Mouse (Mus musculus) midbrain, embryonic 11.5 days (tissue): ENCODE results near the gene Atrn. TPM values are rescaled to one million over a fixed set of nuclear protein-coding genes. Genes with fewer than 3 reads are reported as not detected.

ENCODE experiments used
- ATAC-seq: fragments of 200-750 bp; cut with Nextera tagmentation; 2 replicates; pipeline ENCODE4 v1.8.0; 2017; ENCODE audit warnings: moderate TSS enrichment, moderate library complexity; ENCODE audit not compliant: low FRiP score
- DNase-seq: peaks from one replicate; pipeline ENCODE4 v3.0.0; 2015; ENCODE audit warnings: low spot score; ENCODE audit errors: missing footprints
- H3K27ac ChIP-seq: fragments of 300-500 bp; sonication (generic); 2 replicates; pipeline ENCODE4 v1.5.1; 2014; ENCODE audit warnings: low read depth, low read length
- H3K27me3 ChIP-seq: fragments of 300-500 bp; sonication (generic); 2 replicates; pipeline ENCODE4 v1.6.1; 2014; ENCODE audit warnings: mild to moderate bottlenecking, low read length, moderate library complexity, mixed read lengths; ENCODE audit not compliant: control insufficient read depth, insufficient read depth
- H3K36me3 ChIP-seq: fragments of 300-500 bp; sonication (generic); 2 replicates; pipeline ENCODE4 v1.6.1; 2014; ENCODE audit warnings: mild to moderate bottlenecking, low read length, moderate library complexity, mixed read lengths; ENCODE audit not compliant: control insufficient read depth, insufficient read depth
- H3K4me1 ChIP-seq: fragments of 300-500 bp; sonication (generic); 2 replicates; pipeline ENCODE4 v1.6.1; 2014; ENCODE audit warnings: low read length; ENCODE audit not compliant: control insufficient read depth, insufficient read depth
- H3K4me2 ChIP-seq: fragments of 300-500 bp; sonication (generic); 2 replicates; pipeline ENCODE4 v1.6.1; 2014; ENCODE audit warnings: mild to moderate bottlenecking, moderate library complexity
- H3K4me3 ChIP-seq: fragments of 300-500 bp; sonication (generic); 2 replicates; pipeline ENCODE4 v1.5.1; 2014; ENCODE audit warnings: low read depth, low read length
- H3K9ac ChIP-seq: fragments of 300-500 bp; sonication (generic); 2 replicates; pipeline ENCODE4 v1.6.1; 2014; ENCODE audit warnings: low read length
- H3K9me3 ChIP-seq: fragments of 300-500 bp; sonication (generic); 2 replicates; pipeline ENCODE4 v1.6.1; 2016; ENCODE audit warnings: low read length; ENCODE audit not compliant: control insufficient read depth
- WGBS: fragments of 180-500 bp; shearing (Covaris S2); extraction: QIAGEN DNeasy Blood & Tissue Kit; methylation state at CpG from one replicate; pipeline ENCODE4 v1.1.7; 2014; 5-methylcytosine and 5-hydroxymethylcytosine counted together
- polyA plus RNA-seq: library from polyadenylated mRNA; unstranded; fragments of >200 nt; fragmentation: Nextera tagmentation; extraction: Ambion mirVana; gene quantifications from 2 replicates; pipeline ENCODE4 v1.2.1, GENCODE M21; 2014

The Atrn gene
- polyA plus RNA-seq, 1 experiment from 2014 or later: 9.2 TPM

- ATAC-seq (peak; percentile 58; the same call in 1 of the 2 replicates), DNase-seq (peak; percentile 90)
- peaks cover 3% of the 10 kb centered on the region; the same call in 1 of the 2 replicates for H3K4me1 ChIP-seq
- peak overlapping the region; percentile 78 for H3K4me2 ChIP-seq
- H3K36me3 ChIP-seq: no peaks in the 10 kb centered on the region
- H3K27ac ChIP-seq: no peak overlapping the region
- H3K27me3 ChIP-seq: peaks cover 33% of the 10 kb centered on the region
- H3K9ac ChIP-seq: peak overlapping the region; percentile 36
- H3K9me3 ChIP-seq: no peaks in the 10 kb centered on the region
- 4% methylated on average over 108 of the region's 115 CpGs for WGBS
- H3K4me3 ChIP-seq: peak overlapping the region; percentile 42
Observed at GRCm38 (mm10) chr2:131040854-131041825, 134.8 kb downstream of the Atrn start.

DNA sequence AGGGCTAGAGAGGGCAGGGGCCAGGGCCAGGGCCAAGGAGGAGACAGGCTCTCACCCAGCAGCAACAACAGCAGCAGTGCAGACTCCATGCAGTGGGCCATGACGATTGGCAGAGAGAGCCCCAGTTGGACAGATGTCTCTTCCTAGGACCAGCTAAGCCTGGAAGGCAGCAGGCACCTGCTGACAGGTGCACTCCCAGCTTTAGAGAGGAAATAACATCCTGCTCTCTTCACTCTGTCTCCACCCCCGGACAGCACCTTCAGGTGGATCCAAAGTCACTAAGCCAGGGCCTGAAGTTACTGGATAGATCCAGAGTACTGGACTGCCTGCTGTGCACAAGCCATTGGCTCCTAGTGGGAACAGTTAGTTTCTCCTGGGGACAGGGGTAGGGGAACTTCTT, 136.7 kb downstream of the Atrn start, which contains the start of gene Gfra4:
TSS of gene Gfra4 (minus strand) at position 101 of the 400 bp plus-strand sequence.
- Histone ChIP-seq H3K27me3 (peaks cover 33% of the 10 kb centered on the region), H3K4me3 (no peak within 1 kb of the TSS), H3K9me3 (no peaks in the 10 kb centered on the region), H3K4me1 (peaks cover 3% of the 10 kb centered on the region; the same call in 1 of the 2 replicates), H3K36me3 (no peaks in the 10 kb centered on the region), H3K9ac (no peak within 1 kb of the TSS), H3K4me2 (no peak within 1 kb of the TSS), H3K27ac (no peak within 1 kb of the TSS)
- DNase-seq (no peak), ATAC-seq (no peak)
- 71% methylated on average over 2 of the region's 2 CpGs for WGBS

DNA sequence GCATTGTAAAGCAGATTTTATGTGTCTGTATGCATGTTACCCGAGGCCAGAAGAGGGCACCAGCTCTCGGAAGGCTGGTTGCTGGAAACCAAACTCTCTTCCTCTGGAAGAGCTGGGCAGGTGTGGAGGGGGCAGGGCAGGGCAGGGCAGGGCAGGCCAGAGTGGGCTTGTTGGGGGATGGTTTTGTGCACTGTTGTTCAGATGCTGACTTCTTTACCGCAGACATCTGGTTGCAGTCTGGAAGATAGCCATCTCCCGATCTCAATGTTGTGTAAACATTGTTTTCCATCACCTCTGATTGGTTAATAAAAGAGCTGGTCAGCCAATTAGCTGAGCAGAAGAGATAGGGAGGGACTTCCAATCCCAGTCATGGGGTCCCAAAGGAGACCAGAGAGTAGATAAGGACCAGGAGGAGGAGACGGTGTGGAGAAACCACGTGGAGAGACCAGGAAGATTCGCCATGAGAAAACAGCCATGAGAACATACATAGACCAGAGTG, 138.1 kb downstream of the Atrn start:
- no peak overlapping the region for H3K4me2 ChIP-seq
- WGBS: 12% methylated on average over 7 of the region's 7 CpGs
- no peak overlapping the region for H3K27ac ChIP-seq
- no peaks in the 10 kb centered on the region for H3K36me3 ChIP-seq
- H3K4me1 ChIP-seq: peaks cover 3% of the 10 kb centered on the region; the same call in 1 of the 2 replicates
- H3K9ac ChIP-seq: no peak overlapping the region
- DNase-seq (no peak), ATAC-seq (no peak)
- peaks cover 33% of the 10 kb centered on the region for H3K27me3 ChIP-seq
- H3K4me3 ChIP-seq: no peak overlapping the region
- H3K9me3 ChIP-seq: no peaks in the 10 kb centered on the region

- H3K4me3 ChIP-seq: no peak overlapping the region
- H3K27ac ChIP-seq: no peak overlapping the region
- no peaks in the 10 kb centered on the region for H3K36me3 ChIP-seq
- H3K4me2 ChIP-seq: no peak overlapping the region
- ATAC-seq (no peak), DNase-seq (no peak)
- no peak overlapping the region for H3K9ac ChIP-seq
- H3K4me1 ChIP-seq: peaks cover 3% of the 10 kb centered on the region; the same call in 1 of the 2 replicates
- WGBS: 82% methylated on average over 9 of the region's 9 CpGs
- no peaks in the 10 kb centered on the region for H3K9me3 ChIP-seq
- peaks cover 28% of the 10 kb centered on the region for H3K27me3 ChIP-seq
Observed at GRCm38 (mm10) chr2:131044989-131045720, 138.9 kb downstream of the Atrn start.

DNA sequence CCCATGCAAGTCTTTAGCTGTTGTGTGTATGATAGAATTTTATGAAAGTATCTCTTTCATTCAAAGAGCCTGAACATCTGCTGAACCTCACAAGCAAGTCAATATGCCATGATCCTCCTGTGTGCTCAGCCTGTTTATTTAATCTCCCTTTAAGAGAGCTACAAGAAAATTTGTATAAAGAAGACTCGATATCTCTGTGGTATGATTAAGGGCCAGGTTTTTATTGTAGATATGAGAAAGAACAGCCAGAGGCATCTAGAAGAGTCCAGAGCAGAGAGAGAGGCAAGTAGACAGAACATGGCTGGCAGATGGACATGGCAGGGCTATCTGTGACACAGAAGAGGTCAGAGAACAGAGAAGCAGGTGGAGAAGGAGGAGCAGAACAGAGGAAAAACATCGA, 139.7 kb downstream of the Atrn start:
- H3K36me3 ChIP-seq: no peaks in the 10 kb centered on the region
- no peak overlapping the region for H3K9ac ChIP-seq
- DNase-seq: no peak
- WGBS: 81% methylated on average over 2 of the region's 2 CpGs
- no peak for ATAC-seq
- H3K4me3 ChIP-seq: no peak overlapping the region
- no peak overlapping the region for H3K27ac ChIP-seq
- no peak overlapping the region for H3K4me2 ChIP-seq
- peaks cover 3% of the 10 kb centered on the region; the same call in 1 of the 2 replicates for H3K4me1 ChIP-seq
- no peaks in the 10 kb centered on the region for H3K9me3 ChIP-seq
- H3K27me3 ChIP-seq: peaks cover 19% of the 10 kb centered on the region

DNA sequence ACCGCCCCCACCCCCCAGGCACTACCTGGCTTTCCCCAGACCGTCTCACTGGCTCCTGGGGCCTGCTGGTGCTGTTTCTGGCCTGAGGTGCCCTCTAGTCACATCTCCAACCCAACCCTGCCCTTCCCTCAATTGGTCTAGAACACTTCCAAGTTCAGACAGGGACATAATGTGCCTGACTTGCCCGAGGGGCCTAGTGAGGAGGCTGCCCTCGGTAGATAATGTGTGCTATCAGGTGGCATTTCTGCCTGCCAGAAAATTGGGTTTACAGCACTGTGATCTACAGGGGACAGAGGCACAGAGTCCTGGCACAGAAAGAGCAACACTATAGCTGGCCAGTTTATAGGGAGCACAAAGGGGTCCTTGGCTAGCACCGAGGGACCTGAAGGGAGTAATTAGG, 145.7 kb downstream of the Atrn start:
- H3K27me3 ChIP-seq: peaks cover 51% of the 10 kb centered on the region
- H3K9me3 ChIP-seq: no peaks in the 10 kb centered on the region
- DNase-seq: no peak
- no peak overlapping the region for H3K9ac ChIP-seq
- no peak overlapping the region for H3K27ac ChIP-seq
- 83% methylated on average over 5 of the region's 5 CpGs for WGBS
- ATAC-seq: no peak
- no peak overlapping the region for H3K4me3 ChIP-seq
- no peak overlapping the region for H3K4me2 ChIP-seq
- H3K36me3 ChIP-seq: no peaks in the 10 kb centered on the region
- H3K4me1 ChIP-seq: peaks cover 4% of the 10 kb centered on the region; the same call in 1 of the 2 replicates

GRCm38 (mm10) chr2:131052862-131053418, 146.6 kb downstream of the Atrn start:
- Histone ChIP-seq H3K4me2 (no peak overlapping the region), H3K4me3 (no peak overlapping the region), H3K27me3 (peaks cover 51% of the 10 kb centered on the region), H3K4me1 (peaks cover 4% of the 10 kb centered on the region; the same call in 1 of the 2 replicates), H3K27ac (no peak overlapping the region), H3K9ac (no peak overlapping the region), H3K9me3 (no peaks in the 10 kb centered on the region), H3K36me3 (no peaks in the 10 kb centered on the region)
- WGBS: 66% methylated on average over 6 of the region's 6 CpGs
- no peak for ATAC-seq
- no peak for DNase-seq

GRCm38 (mm10) chr2:131053851-131054645, 147.8 kb downstream of the Atrn start:
- Histone ChIP-seq H3K27ac (no peak overlapping the region), H3K9ac (no peak overlapping the region), H3K36me3 (no peaks in the 10 kb centered on the region), H3K9me3 (no peaks in the 10 kb centered on the region), H3K4me1 (peaks cover 4% of the 10 kb centered on the region; the same call in 1 of the 2 replicates), H3K4me2 (peak overlapping the region; percentile 41), H3K4me3 (peak overlapping the region; percentile 5), H3K27me3 (peaks cover 51% of the 10 kb centered on the region)
- DNase-seq (peak; percentile 91), ATAC-seq (no peak)
- 2% methylated on average over 45 of the region's 45 CpGs for WGBS
